Comparison of ENCODE assay signal across 12 mouse cellular contexts in the genomic region with DNA sequence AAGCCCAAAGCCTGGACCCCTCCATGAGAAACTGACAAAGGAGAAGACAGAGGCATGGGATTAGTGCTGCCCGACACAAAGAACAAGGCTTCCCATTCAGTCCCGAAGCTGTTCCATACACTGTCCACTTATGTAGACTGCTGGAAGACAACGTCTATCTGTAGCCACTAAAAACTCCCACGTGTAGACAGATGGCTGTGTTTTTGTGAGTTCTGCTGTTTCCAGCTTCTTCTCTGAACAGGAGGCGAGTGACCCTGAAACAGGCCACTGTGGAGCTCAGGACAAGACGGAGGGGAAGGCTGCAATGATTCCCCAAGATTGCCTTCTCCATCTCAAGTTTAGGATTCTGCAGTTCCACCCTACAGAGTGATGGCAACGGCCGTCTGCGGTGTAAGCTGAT.
"Had no signal": no experiment of that assay in that cellular context is flagged by ENCODE, and none has a peak within 500 bp of the region (broad histone marks: within the 10 kb centered on the region; RNA-seq: fewer than 3 reads in every experiment).

No protein-coding gene starts in this region.

- H3K9ac ChIP-seq: intestine, embryonic 15.5 days; liver, embryonic 15.5 days; neural tube, embryonic 12.5 days; stomach, embryonic 15.5 days had no signal

- H3K4me3 ChIP-seq: intestine, embryonic 15.5 days; limb, embryonic 10.5 days; liver, embryonic 15.5 days; neural tube, embryonic 12.5 days; stomach, embryonic 15.5 days had no signal

- H3K9me3 ChIP-seq: intestine, embryonic 15.5 days; limb, embryonic 10.5 days; liver, embryonic 15.5 days; neural tube, embryonic 12.5 days; stomach, embryonic 15.5 days had no signal

- DNase-seq: kidney, adult 18-20 months; kidney, postnatal 10 days; kidney, postnatal 4 days; lung, adult 2 months; lung, postnatal 36 days had no signal

- H3K4me2 ChIP-seq: intestine, embryonic 15.5 days; liver, embryonic 11.5 days; liver, embryonic 15.5 days; neural tube, embryonic 12.5 days; stomach, embryonic 15.5 days had no signal

- H3K27me3 ChIP-seq: intestine, embryonic 15.5 days; stomach, embryonic 15.5 days had no signal

- H3K27ac ChIP-seq: intestine, embryonic 15.5 days; limb, embryonic 10.5 days; liver, embryonic 15.5 days; neural tube, embryonic 12.5 days; stomach, embryonic 15.5 days had no signal

- ATAC-seq: intestine, embryonic 15.5 days; lung, postnatal 0 days had no signal
